Mouse (Mus musculus) embryo, embryonic 9.5 days (tissue): ENCODE results near the gene Tppp.
"Not testable (repeated sequence)": the region's sequence is repeated elsewhere in the genome, so short reads cannot be mapped to it uniquely, and the experiment has no call there.

ENCODE experiments used
- DNase-seq: peaks from one replicate; pipeline ENCODE4 v3.0.0-alpha.2; 2017; ENCODE audit errors: extremely low spot score

The Tppp gene

DNA sequence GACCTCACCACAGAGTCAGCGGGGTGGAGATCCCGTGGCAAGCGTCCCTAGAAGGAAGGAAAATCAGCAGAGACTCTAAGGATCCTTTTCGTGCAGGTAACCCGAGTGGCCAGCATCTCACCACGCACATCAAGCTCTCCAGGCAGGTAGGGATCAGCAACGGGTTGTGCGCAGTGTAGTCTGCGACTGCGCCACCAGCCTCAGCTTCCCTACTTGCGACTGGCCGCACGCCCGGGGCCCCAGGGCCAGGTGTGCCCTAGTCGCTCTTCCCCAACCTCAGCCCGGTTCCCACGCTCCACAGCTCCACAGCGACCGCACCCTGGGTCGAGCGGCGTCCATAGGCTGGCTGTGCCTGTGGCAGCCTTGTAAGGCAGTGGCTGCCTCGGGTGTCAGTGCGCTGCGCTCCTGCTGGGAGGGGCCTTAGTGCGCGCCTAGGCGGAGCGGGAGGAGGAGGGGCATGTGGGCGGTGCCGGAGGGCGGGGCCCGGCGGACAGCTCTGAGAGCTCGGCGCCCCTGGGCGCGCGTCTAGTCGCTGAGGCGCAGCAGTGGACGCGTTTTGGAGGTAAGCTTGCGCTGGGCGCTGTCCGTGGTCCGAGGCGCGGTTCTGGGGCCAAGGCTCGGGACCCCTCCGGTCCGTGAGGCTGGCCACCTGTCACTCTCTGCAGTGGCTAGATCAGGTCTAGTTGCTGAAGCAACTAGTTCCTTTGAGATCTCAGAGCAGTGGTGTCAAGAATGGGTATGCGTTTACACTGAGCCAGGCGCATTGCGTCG lies at the start of gene Tppp:
TSS of gene Tppp (plus strand) at position 460 of the 771 bp plus-strand sequence.
- peak; percentile 85 for DNase-seq

DNA sequence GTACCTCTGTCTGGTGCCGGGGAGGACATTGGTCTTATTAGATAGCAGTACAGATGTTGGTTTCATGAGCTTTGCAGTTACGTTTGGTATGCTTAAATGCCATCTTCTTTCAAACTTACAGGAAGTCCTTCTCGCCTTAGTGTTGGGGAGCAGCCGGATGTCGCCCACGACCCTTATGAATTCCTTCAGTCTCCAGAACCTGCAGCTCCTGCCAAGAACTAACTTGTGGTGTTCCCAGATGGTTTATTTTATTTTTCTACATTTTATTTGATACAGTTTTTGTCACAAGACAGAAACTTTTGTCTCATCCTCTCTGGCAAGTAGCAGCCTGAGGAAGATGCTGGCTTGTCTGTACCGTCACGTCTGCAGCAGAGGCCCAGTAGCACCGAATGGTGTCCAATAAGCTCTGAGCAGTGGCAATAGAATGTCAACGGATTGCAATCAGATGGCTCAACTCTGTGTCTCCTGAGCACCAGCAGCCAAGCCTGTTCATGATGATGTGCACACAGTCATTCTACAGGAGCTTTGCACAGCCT lies 49.0 kb upstream of the Tppp start:
- no peak for DNase-seq

- no peak for DNase-seq
Observed at GRCm38 (mm10) chr13:73961177-73961576, 48.0 kb upstream of the Tppp start.

GRCm38 (mm10) chr13:73963551-73963950 lies 45.7 kb upstream of the Tppp start, which contains the start of gene Zdhhc11:
Gene Zdhhc11 (plus strand): TSS chr13:73963851.
- DNase-seq, result no peak

- peak; percentile 70 for DNase-seq
Observed at GRCm38 (mm10) chr13:73970545-73971448, 38.4 kb upstream of the Tppp start.

- no peak for DNase-seq
Observed at GRCm38 (mm10) chr13:73974523-73974922, 34.7 kb upstream of the Tppp start.

GRCm38 (mm10) chr13:73976935-73977334 lies 32.3 kb upstream of the Tppp start:
- DNase-seq, result no peak

- DNase-seq, result no peak
Observed at GRCm38 (mm10) chr13:73990325-73990724, 18.9 kb upstream of the Tppp start.

DNA sequence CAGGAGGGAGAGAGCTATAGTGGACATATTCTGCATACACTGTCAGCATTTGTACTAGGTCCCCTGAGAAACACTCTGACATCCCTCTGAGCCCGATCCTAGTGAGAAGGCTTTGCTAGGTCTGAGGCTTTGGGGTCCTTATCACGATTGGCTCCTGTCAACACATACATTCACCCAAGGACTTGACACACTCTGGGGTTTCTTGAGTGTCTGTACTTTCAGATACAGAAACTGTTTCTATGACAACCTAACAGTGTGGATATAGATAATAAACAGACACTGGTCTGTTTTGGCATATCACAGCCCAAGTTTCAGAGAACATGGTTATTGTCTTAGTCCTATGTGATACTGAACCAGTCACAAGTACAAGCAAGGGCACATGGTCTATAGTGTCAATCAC lies 18.4 kb upstream of the Tppp start:
- DNase-seq, result no peak

DNA sequence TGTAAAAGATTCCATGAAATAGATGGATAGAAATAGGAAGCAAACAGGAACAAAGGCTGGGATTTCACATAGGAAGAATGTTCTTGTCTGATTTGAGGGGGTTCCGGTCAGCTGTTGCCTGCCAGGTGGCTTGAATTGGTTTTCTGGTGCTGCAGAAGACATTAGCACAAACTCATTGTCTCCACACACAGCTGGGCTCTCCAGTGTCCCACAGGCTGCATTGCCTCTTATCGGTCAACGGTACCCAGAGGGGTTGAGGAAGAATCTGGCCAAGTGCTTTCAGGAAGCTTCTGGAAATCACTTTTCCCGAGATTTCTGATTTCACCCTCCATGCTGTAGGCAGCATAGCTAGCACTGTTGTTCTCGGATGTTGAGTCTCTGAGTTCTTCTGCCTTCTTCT lies 17.9 kb upstream of the Tppp start:
- DNase-seq, result no peak

DNA sequence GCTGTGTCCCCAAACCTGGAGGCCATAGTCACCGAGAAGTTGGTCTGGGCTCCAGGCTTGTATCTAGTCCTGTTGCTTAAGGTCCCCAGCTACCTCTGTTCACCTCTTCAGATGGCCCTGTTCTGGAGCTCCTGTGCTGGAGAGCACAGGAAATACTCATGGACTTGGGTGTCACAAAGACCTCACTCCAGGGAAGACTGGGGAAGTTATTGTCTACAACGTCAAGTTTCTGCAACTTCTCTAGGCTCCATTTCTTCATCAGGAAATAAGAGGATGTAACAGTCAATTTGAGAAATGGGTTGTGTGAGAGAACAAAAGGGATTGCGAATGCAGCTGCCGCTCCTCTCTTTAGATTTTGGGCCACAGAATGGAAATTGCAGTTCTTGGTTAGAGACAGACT lies 12.8 kb upstream of the Tppp start:
- DNase-seq, result no peak

DNA sequence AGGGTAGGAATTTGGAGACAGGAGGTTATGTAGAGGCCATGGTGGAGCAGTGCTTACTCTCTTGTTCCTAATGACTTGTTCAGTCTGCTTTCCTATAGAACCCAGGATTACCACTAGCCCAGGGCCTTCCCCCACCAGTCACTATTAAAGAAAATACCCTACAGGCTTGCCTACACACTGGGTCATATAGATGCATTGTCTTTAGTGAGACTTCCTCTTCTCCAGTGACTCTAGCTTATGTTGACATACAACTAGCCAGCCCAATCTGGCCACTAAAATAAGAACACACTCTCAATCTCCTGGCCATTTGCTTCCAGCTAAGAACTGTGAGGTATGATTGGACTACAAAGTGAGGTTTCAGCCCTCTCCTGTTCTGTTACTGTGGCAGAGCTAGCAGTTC lies 8.7 kb upstream of the Tppp start:
- no peak for DNase-seq

DNA sequence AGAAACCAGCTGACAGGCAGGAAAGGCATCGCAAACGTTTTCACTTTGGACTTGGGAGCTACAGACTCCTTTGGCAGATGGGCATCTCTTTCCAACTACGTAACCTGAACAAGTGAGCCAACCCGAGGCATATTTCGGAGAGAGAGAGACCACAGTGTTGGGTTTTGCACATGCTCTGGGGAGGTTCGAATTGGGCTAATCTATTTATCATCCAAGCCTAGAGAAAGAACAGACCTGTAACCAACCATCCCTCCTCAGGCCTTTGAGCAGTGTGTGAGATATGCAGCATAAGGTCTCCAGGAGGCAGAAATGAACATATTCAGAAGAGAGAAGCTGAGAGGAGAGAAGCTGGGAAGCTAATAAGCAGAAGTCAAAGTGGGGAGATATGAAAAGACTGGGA lies 8.2 kb upstream of the Tppp start:
- no peak for DNase-seq

- no peak for DNase-seq
Observed at GRCm38 (mm10) chr13:74001492-74001891, 7.7 kb upstream of the Tppp start.

DNA sequence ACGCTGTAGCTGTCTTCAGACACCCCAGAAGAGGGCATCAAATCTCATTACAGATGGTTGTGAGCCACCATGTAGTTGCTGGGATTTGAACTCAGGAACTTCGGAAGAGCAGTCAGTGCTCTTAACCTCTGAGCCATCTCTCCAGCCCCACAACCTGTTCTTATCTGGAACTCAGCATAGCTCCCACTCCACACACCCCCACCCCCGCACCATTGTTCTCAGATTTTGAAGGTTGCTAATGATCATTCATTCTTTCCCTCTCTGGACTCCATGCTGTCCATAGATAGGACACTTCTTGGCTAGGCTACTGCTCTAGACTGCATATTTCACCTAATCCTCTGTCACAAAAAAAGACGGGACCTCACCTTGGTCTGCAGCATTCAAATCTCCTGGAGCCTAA lies 2.3 kb upstream of the Tppp start:
- not testable (repeated sequence) for DNase-seq

GRCm38 (mm10) chr13:74008216-74008615 lies 991 bp upstream of the Tppp start:
- not testable (repeated sequence) for DNase-seq

DNA sequence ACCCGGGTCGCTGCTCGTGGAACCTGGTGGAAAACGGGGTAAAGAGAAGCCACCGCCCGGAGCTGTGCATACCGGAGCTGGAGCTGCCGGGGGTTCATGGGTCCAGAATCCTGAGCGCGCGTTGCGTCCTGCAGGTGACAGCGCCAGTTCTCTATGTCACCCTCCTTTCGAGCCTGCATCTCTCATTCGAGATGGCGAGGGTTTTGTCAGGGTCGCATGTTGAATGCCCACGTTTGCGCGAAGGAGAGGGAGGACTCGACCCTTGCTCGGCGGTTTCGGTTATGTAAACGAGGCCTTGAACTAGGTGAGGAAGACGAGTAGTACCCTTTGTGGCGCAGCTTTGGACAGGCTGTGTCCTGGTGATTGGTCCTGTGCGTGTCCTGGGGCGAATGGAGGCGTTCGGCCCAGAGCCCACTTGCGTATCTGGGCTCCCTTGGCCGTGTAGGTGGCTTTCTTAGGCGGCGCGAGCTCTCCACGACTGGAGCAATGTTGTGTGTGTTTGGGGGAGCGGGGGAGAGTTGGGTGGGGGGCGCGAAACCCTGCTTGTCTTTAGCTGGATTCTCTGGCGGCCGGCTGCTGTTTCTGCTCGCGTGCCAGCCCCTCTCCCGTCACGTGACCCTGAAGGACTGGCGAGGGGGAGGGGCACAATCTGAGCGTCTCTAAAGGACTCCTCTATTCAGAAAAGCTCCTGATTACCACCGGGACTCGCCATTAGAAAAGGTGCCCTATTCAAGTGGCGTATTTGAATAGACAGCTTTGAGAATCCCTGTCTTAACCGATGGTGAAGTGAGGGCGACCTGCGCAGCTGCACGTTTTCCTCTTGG lies 796 bp downstream of the Tppp start:
- DNase-seq, result peak; percentile 65

DNA sequence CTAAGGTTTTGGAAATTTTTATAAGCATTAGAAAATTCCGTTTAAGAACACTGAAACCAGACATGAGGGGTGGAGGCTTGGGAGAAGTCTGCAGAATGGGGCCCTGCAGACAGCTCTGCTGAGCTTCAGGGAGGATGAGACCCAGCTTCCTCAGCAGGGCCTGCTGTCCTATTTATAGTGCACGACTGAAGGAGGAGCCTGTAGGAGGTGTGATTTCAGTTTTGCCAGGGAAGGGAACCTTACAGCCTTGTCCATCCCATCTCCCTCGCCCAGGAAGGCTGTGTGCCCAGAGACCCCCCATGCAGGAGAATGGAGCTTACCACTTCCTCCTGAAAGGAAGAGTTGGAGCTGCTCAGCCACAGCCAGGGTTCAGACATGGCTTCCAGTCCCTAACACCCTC lies 1.5 kb downstream of the Tppp start:
- no peak for DNase-seq

DNA sequence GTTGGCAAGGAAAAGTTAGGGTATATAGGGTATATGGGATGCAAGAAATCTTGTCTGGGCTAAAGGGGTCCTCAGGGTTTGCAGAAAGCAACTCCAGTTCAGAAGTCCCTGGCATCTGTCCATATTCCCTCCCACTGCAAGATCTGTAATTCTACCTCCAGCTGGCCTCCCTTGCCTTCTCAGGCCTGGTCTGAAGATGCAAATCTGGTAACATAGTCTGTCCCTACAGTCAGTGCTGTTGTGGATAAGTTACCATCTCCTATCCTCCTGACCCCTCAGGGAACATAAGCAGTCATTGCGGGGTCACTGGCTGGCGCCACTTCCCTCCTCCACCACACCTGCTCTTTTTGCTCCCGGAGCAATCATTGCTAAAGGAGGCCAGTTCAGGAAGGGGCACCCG lies 6.7 kb downstream of the Tppp start:
- DNase-seq, result no peak

DNA sequence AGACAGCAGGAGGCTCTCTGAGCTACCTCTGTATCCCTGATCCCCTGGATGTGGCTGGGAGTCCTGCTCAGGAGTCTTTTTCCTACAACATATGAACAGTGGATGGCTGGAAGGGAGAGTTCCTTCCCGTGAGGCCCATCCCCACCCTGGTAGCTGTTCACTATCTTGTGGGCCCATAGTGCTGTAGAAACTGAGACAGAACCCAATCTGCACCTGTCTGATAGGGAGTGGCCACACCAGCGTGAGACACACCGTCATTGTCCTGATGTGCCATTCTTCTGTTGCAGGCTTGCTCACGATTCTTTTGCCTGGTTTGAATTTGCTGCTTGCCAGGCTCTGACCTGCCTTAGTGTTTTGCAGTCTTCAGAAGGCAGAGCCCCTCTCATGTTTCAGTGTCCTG lies 8.2 kb downstream of the Tppp start:
- no peak for DNase-seq

GRCm38 (mm10) chr13:74019006-74019405 lies 9.8 kb downstream of the Tppp start:
- not testable (repeated sequence) for DNase-seq
